Mouse (Mus musculus) layer of hippocampus, adult 18-20 months (tissue): ENCODE data around the gene Smad5. TPM values are rescaled to one million over a fixed set of nuclear protein-coding genes. Genes with fewer than 3 reads are reported as not detected.
A peak's percentile ranks its signal among the peaks of the same experiment; 100 is the strongest.

Experiments used
- DNase-seq, 2 experiments: peaks; one replicate each; pipeline ENCODE4 v3.0.0; 2022; ENCODE audit warnings: low spot score in 2 of 2
- total RNA-seq, 2 experiments: library from RNA; stranded (reverse); gene quantifications; 2 replicates each; pipeline ENCODE4 v1.2.3; 2021

Smad5 gene
- total RNA-seq, 2 experiments from 2014 or later, result 26.0 to 26.4 TPM

DNA sequence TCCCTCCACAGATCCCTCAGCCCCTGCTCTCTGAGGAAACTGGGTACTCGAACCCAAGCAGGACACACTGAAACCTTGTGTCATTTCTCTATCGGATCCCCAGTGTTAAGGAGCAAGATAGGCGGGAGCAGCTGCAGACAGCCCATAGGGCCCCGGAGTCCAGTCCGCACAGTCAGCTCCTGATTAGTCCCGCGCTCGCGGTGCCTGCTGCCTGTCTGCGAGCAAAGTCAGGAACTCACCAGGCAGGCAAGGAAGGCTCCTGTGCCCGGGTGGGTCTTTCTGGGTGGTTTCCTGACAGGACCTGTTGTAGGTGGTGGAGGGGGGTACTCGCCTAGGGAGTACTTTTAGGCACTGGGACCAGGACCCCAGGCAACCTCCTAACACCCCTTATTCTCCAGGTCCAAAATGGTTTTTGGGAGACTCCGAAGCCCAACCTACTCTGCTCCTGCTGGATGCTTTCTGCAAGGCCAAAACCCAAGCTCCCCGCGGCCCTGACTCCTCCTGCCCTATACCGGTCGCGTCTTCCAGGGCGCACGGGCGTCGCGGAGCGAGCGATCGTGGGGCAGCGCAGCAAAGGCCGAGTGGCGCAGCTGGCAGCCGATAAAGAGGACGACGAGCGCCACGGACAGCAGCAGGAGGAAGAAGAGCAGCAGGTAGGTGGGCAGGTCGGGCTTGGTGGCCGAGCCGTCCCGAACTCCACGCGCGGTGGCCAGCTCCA is 49.8 kb downstream of the Smad5 start:
- DNase-seq, result no peak

DNA sequence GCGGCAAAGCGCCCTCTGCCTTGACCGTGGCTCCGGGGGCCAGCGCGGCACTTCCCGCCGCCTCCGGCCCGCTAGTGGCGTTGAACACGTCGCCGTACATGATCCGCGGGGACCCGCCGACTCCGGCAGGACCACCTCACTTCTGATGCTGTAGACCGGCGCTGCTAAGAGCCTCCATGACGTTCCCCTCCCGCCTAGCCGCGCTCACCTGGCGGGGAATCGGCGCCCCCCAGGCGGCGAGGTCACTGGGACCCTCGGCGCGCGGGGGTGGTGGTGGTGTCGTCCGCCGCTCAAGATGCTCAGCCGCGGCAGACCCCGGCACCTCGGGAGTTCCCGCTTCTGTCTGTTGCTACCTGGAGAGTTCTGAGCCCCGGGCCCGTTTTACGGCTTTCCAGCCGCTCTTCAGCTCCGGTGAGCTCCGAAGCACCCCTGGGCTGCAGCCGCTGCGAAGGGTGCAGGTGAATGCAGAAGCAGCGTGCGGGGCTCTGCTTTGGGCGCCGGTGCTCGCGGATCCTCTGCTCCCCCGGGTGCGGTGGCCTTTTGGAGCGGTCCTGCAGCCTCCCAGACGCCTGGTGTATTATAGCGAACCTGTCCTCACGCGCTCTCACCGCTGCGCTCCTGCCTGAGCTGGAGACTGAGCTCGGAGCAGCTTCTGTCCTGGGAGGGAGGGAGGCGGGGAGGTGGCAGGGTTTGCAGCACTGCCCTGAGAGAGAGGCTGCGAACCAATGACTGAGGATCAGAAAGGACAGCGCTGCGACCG is 50.6 kb downstream of the Smad5 start, which contains the start of gene Gm45623:
Gm45623 (minus strand) TSS at position 636 of the 760 bp plus-strand sequence.
- DNase-seq, result no peak

DNA sequence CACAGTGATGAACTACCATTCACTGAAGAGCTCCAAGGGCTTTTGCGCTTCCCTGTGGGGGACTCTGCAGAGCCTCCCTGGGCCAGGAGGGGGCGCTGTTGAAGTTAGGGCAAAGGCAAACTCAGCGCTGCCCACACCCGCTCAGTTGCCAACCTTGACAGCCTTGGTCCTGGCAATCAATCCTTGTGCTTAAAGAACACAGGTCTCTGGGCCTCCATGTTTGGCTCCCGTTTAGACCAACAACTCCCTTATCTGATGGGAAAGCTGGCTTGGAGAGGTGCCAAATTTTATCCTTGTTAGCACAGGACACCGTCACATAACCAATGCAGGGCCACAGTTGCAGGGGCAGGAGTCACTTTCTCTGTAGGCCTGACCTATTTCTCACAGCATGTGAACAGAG is 53.1 kb downstream of the Smad5 start:
- no peak for DNase-seq

DNA sequence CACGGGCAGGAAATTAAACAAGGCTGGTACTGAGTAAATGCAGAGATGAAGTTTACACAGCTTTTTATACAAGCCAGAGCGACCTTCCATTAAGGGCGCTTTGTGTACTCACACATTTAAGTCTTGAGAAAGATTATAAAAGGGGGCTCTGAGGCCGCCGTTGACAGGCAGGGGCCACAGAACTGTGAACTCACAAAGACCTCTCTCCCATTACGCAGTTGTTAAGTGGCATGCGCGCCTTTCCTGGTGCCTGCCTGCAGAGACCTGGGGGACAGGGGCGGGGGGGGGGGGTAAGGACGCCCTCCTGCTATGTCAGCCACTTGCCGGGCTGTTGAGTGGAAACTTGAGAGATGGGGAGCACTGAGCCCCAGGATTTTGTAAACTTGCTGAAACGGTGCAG is 54.4 kb downstream of the Smad5 start:
- DNase-seq, result no peak

DNA sequence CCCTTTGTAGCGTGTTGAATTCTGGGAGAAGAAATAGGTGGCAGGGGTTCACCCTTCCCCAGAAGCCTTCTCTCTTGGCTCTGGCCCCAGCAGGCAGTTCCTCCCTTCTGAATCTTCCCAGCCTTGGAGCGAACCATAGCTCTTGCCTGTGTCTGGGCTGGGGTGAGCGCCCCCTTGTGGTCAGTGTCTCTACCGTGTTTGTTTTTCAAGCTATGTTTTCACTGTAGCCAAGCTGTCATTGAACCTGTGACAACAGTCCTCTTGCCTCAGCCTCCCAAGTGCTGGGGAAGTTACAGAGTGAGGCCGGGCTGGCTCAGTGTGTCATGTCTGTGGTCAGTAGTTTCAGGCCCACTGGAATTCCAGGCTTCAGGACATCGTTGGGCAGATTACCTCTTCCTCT is 55.7 kb downstream of the Smad5 start:
- DNase-seq, result peak in 1 of 2 experiments; percentile 78

DNA sequence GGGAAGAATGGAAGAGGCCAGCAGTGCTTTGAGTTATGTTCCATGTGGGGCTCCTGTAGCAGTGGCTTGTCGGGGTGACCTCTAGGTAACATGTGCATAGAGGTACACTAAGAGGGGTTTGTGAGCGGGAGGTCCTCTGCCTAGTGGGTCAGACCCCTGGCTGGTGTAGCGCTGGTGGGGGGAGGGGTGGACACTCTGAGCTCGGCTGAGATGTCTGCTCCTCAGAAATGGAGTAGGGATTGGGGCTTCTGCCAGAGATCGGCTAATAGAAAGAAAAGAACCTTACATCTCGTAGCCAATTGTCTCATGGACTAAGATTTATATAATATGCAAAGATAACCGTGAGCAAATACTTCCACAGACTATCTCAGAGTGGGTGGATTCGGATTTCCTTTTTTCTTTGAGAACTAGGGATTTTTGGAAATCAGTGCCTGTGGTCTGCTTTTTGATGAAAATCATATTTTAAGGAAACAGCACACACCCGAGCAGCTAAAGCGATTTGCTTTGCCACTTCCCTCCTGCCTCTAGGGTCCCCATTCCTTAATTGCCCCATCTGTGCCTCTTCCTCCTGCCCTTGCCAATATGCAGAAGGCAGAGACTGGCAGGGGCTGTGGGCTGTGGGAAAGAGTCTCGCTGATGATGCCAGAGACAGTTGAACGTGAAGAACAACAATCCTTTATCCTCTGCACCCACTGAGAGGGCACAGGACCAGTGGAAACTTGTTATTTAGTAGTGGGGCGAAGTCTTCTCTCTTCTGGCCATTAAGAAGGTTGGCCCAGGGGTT is 59.8 kb downstream of the Smad5 start:
- DNase-seq, result no peak

DNA sequence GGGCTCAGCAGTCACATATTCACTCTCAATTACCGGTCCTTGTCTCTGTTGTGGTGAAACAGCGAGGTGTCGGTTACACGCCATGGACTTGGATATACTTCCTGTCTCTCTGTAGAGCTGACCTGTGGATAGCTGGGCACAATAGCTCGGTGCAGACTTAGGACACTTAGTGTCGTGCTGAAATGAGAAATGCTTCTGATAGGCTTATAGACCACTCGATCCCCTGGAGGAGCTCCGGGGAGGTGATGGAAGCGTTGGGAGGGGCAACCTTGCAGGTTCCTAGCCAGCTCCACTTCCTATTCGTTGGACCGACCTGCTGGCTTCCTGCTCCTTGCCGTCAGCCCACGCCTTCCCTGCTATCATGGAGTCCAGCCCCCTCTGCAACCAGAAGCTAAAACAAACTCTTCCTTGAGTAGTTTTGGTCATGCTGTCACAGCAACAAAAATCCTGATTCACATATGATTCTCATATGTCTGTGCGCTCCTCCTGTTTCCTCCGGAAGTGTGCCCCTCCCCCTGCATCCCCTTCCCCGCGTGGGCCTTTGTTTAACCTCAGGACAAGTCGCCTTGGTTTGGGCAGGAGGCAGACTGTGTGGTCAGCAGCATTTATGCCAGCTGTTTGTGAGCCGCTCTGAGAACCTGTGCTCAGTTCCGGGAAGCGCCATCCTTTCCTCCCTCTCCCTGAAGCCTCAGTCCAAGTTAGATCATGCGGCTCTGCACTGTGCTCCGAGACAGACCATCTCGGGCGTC is 62.6 kb downstream of the Smad5 start:
- DNase-seq, result no peak

DNA sequence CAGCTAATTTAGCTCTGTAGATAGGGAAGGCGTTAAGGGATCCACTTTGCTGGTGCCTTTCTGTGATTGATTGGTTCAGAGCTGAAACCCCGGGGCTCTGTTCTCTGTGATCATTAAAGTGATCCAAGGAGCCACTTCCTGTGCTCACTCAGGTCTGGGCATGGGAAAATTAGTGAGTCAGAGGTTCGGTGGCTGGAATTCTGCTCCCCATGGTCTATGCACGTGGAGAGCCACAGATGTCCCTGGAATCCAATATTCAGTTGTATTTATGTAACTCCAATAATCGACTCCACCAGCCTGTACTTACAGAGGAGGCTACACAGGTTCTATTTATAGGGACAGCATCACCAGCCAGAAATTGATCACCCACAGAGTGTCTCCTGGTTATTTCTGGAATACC is 63.4 kb downstream of the Smad5 start:
- peak; percentile 22 to 38 for DNase-seq

DNA sequence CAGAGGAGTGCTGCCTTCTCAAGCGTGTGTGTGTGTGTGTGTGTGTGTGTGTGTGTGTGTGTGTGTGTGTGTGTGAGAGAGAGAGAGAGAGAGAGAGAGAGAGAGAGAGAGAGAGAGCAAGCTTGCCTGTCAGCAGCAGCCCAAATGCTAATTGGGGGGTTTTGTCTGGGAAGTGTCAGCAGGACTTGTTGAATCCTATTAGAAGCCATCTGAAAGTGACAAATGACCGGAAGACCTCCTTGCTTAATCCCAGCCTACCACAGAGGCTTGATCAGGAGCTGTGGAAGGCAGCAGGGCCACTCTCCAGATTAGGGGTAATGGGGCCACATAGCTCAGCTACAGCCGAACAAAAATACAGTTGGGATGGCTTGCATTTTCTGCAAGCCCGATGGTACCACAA is 66.6 kb downstream of the Smad5 start:
- no peak for DNase-seq

DNA sequence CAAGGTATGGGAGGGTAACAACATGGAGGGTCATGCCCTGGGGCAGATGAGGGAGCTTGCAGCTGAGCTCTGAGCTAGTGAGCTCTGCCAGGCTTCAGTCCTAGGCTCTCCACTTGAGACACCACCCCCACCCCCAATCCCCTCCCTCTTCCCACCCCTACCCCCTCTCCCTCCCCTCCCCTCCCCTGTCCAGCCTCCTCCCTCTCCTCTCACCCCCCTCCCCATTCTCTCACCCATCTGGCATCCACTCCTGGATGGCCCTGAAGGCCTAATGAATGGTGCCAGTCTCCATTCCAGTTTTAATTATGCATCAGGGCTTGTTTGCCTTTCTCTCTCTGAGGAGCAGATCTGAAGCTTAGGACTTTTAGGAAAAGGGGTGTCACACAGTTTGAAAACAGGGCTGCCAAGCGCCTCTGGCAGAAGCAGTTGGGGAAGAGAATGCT is 67.3 kb downstream of the Smad5 start:
- no peak for DNase-seq

DNA sequence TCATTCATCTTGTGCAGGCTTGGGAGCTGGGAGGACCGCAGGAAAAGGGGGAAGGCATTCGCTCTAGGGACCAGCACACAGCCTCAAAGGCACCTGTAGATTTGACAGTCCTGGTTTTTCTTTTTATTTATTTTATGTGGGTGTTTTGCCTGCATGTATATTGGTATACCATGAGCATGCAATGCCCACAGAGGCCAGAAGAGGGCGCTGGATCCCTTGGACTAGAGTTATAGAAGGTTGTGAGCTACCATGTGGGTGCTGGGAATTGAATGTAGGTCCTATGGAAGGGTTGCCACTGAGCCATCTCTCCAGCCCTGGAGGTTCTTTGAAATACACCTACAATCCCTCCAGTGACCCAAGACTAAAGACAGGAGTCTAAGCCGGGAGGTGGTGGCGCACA is 68.0 kb downstream of the Smad5 start:
- no peak for DNase-seq

DNA sequence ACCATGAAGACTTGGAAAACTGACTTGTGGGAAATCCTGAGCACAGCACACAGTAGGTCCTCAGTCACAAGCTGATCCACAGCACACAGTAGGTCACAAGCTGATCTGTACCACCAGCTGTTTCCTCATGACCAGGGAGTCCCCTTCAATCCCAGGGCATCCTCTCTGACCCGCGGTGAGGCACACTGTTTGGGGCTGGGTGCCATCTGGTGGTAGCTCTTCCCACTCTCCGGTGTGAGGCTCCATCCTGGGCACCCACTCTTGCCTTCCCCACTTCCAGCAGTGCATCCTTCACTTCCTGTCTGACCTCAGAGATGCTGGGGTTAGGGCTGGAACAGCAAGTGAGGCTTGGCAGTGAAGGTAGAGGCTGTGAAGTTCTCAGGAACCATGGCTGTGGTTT is 69.8 kb downstream of the Smad5 start:
- no peak for DNase-seq

DNA sequence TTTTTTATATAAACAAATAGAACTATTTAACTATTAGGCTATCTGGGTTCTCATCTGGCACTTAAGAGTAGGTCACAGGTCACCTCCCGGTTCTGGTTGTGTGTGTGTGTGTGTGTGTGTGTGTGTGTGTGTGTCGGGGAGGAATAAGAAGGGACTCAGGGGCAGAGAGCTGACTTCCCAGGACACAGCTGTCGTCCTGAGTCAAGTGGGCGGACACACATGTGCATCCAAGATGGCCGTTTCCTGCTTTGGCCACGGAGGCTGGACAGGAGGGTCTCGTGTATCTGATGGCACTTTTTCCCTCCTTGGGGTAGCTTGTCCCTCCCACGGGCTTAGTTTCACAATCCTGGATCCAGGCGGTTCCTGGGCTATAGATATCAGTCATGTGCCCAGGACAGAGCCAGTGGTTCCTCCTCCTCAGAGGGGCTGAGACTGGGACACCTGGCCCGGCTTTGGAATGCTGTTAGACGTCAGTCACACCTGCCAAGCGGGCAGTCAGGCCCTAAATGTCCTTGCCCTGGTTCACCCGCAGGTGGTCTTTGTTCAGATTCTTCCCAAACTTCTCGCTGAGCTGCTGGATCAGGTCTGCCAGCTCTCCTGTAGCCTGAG is 70.6 kb downstream of the Smad5 start:
- DNase-seq, result no peak

DNA sequence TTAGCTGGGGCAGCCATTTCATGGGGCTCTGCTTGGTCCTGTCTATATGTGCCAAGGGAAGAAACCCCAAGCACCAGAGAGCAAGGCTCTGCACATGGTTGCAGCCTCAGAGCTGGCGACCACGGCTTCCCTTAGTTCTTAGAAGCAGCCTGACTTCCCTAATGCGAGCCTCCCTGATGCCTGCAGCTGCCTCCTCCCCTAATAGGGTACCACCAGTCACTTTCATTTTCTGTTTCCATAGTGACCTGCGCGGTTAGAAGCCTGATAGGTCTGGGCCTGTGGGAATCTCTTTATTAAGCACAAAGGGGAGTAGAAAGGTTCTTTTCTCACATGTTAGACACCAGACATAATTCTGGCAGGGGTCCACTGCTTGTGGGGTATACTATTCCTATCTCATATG is 71.5 kb downstream of the Smad5 start:
- DNase-seq, result no peak

DNA sequence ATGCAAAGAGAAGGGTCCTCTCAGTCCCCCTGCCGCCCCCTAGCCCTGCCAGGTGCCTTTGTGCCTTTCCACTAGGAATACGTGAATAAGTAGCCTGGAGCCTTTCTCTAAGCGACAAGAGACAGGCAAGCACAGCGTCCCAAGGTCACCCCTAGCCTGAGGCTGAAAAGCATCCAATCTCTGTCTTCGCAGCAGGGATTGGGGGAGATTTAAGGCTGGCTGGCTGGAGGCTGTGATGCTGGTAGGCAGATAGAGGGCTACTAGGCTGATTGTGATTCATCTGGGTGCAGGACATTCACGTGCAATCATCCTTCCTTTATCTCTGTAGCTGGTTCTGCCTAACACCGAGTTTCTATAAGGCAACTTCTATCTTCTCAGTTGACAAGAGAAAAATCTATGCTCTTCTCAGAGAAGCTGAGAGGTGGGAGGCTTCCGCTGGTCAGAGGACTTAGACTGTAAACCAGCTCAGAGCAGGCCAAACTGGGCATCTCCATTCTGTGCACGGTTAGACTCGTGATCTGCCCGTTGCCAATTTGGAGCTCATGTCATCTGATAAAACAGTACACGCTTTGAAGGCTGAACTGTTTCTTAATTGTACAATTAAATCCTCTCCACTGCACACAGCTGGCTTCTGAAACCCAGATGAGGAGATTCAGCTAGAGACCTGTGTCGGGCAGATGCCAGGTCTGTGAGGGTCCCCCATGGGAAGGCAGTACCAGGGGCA is 78.1 kb downstream of the Smad5 start:
- no peak for DNase-seq

DNA sequence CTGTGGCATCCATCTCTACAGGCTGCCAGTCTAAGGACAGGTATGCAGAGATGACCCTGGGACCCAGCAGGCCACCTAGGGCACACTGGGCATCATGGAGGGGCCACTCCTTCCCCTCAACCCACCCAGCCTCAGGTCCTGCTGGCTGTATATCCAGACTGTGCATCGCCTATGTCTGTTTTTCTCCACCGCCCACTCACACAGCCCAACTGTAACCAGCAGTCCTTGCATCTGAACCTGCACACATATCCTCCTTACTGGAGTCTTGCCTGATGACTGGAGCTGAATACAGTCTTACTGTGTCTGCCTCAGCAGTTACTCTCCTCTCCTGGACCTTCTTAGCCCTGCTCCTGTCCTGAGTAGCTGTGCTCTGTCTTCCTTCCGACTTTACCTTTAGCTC is 78.9 kb downstream of the Smad5 start:
- no peak for DNase-seq

DNA sequence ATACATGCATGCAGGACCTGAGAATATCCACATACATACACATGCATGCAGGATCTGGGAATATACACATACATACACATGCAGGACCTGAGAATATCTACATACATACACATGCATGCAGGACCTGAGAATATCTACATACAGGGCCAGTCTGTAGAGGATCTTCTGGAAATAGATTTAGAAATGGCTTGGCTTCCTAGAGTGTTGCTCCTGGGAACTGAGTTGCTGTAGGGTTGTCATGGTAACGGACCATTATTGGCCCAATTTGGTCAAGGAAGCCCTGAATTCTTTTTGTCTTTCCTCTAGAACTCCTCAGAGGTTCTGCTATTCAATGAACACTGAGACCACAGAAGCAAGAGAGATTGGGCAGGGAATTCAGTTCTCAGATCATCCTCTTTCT is 79.8 kb downstream of the Smad5 start:
- DNase-seq, result peak in 1 of 2 experiments; percentile 63

DNA sequence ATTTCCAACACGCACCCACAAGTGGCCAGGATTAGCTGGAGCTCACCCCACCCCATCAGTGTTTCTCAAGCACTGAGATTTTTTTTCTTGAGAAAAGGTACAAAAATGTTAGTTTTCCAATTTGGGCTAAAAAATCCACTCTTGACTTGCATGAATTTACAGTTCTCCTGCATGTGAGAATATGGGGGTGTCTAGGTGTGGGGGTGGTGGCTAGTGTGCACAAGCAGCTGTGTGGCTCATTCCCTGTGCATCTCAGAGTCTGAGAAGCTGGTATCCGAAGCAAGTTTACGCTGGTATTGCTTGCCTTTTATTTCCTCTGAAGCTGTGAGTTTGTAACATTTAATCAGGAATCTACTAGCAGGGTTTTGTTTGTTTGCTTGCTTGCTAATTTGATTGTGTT is 87.9 kb downstream of the Smad5 start:
- DNase-seq, result no peak
